Mouse (Mus musculus): ENCODE measurements at regions not wholly inside any gene's neighbourhood (a gene's known extent, or its start where the extent isn't known, plus 50 kb on each side); places are given as distances from the start of the nearest gene placed in this dataset.

- H3K36me3 ChIP-seq, result no peaks in the 10 kb centered on the region
- peaks cover 19% of the 10 kb centered on the region for H3K4me1 ChIP-seq (replicated peaks)
- no peak overlapping the region for H3K4me2 ChIP-seq
- ATAC-seq (ENCODE audit: insufficient number of reproducible peaks, insufficient read depth, low FRiP score, low TSS enrichment, low read depth), result no peak
- WGBS, result 38% methylated on average over 7 of the region's 7 CpGs
- H3K4me3 ChIP-seq (replicated peaks), result no peak overlapping the region
- peaks cover 23% of the 10 kb centered on the region for H3K27me3 ChIP-seq
- H3K27ac ChIP-seq, result no peak overlapping the region
- H3K9ac ChIP-seq (replicated peaks), result no peak overlapping the region
- H3K9me3 ChIP-seq, result no peaks in the 10 kb centered on the region
These were observed 106.1 kb upstream of the Unc5b start for GRCm38 (mm10) chr10:60937517-60937866.

- 13% methylated on average over 13 of the region's 13 CpGs for WGBS
- peaks cover 19% of the 10 kb centered on the region for H3K4me1 ChIP-seq (replicated peaks)
- H3K9ac ChIP-seq (replicated peaks), result no peak overlapping the region
- no peak for ATAC-seq (ENCODE audit: insufficient number of reproducible peaks, insufficient read depth, low FRiP score, low TSS enrichment, low read depth)
- H3K9me3 ChIP-seq, result no peaks in the 10 kb centered on the region
- H3K4me3 ChIP-seq (replicated peaks), result no peak overlapping the region
- peaks cover 23% of the 10 kb centered on the region for H3K27me3 ChIP-seq
- no peak overlapping the region for H3K4me2 ChIP-seq
- no peaks in the 10 kb centered on the region for H3K36me3 ChIP-seq
- no peak overlapping the region for H3K27ac ChIP-seq
These were observed 105.5 kb upstream of the Unc5b start for GRCm38 (mm10) chr10:60936659-60937516.

GRCm38 (mm10) chr10:60934297-60935286, 103.2 kb upstream of the Unc5b start:
- ATAC-seq (ENCODE audit: insufficient number of reproducible peaks, insufficient read depth, low FRiP score, low TSS enrichment, low read depth), result no peak
- H3K36me3 ChIP-seq, result no peaks in the 10 kb centered on the region
- H3K27ac ChIP-seq, result no peak overlapping the region
- no peak overlapping the region for H3K9ac ChIP-seq (replicated peaks)
- peaks cover 23% of the 10 kb centered on the region for H3K27me3 ChIP-seq
- peaks cover 19% of the 10 kb centered on the region for H3K4me1 ChIP-seq (replicated peaks)
- H3K4me3 ChIP-seq (replicated peaks), result no peak overlapping the region
- no peaks in the 10 kb centered on the region for H3K9me3 ChIP-seq
- H3K4me2 ChIP-seq, result no peak overlapping the region
- WGBS, result 46% methylated on average over 13 of the region's 13 CpGs

GRCm38 (mm10) chr10:60933891-60934290, 102.5 kb upstream of the Unc5b start:
- H3K4me3 ChIP-seq (replicated peaks), result no peak overlapping the region
- WGBS, result 15% methylated on average over 7 of the region's 7 CpGs
- no peaks in the 10 kb centered on the region for H3K9me3 ChIP-seq
- peaks cover 19% of the 10 kb centered on the region for H3K4me1 ChIP-seq (replicated peaks)
- H3K36me3 ChIP-seq, result no peaks in the 10 kb centered on the region
- H3K9ac ChIP-seq (replicated peaks), result no peak overlapping the region
- ATAC-seq (ENCODE audit: insufficient number of reproducible peaks, insufficient read depth, low FRiP score, low TSS enrichment, low read depth), result no peak
- no peak overlapping the region for H3K27ac ChIP-seq
- peaks cover 23% of the 10 kb centered on the region for H3K27me3 ChIP-seq
- H3K4me2 ChIP-seq, result no peak overlapping the region

- no peak for ATAC-seq (ENCODE audit: insufficient number of reproducible peaks, insufficient read depth, low FRiP score, low TSS enrichment, low read depth)
- Histone ChIP-seq H3K9me3 (no peaks in the 10 kb centered on the region), H3K4me1 (replicated peaks) (peaks cover 19% of the 10 kb centered on the region), H3K36me3 (no peaks in the 10 kb centered on the region), H3K27me3 (peaks cover 23% of the 10 kb centered on the region), H3K4me3 (replicated peaks) (no peak overlapping the region), H3K4me2 (no peak overlapping the region), H3K27ac (no peak overlapping the region), H3K9ac (replicated peaks) (no peak overlapping the region)
- WGBS, result 33% methylated on average over 3 of the region's 3 CpGs
These were observed 101.5 kb upstream of the Unc5b start for GRCm38 (mm10) chr10:60932855-60933254.

- Histone ChIP-seq H3K36me3 (no peaks in the 10 kb centered on the region), H3K27me3 (peaks cover 20% of the 10 kb centered on the region), H3K4me2 (no peak overlapping the region), H3K4me3 (replicated peaks) (no peak overlapping the region), H3K9ac (replicated peaks) (no peak overlapping the region), H3K27ac (no peak overlapping the region), H3K4me1 (replicated peaks) (peaks cover 17% of the 10 kb centered on the region), H3K9me3 (no peaks in the 10 kb centered on the region)
- WGBS, result 60% methylated on average over 22 of the region's 22 CpGs
- ATAC-seq (ENCODE audit: insufficient number of reproducible peaks, insufficient read depth, low FRiP score, low TSS enrichment, low read depth), result no peak
These were observed 100.6 kb upstream of the Unc5b start for GRCm38 (mm10) chr10:60931891-60932378.

GRCm38 (mm10) chr10:60928646-60929045, 97.3 kb upstream of the Unc5b start:
- Histone ChIP-seq H3K9me3 (no peaks in the 10 kb centered on the region), H3K4me3 (replicated peaks) (no peak overlapping the region), H3K27ac (no peak overlapping the region), H3K9ac (replicated peaks) (no peak overlapping the region), H3K27me3 (peaks cover 4% of the 10 kb centered on the region; the same call in 1 of the 2 replicates), H3K36me3 (no peaks in the 10 kb centered on the region), H3K4me2 (no peak overlapping the region), H3K4me1 (replicated peaks) (no peaks in the 10 kb centered on the region; the same call in 1 of the 2 replicates)
- ATAC-seq (ENCODE audit: insufficient number of reproducible peaks, insufficient read depth, low FRiP score, low TSS enrichment, low read depth), result no peak
- 81% methylated on average over 7 of the region's 7 CpGs for WGBS

- H3K27me3 ChIP-seq, result no peaks in the 10 kb centered on the region
- H3K27ac ChIP-seq, result no peak overlapping the region
- no peak for ATAC-seq (ENCODE audit: insufficient number of reproducible peaks, insufficient read depth, low FRiP score, low TSS enrichment, low read depth)
- no peak overlapping the region for H3K4me3 ChIP-seq (replicated peaks)
- H3K9me3 ChIP-seq, result no peaks in the 10 kb centered on the region
- no peak overlapping the region for H3K9ac ChIP-seq (replicated peaks)
- H3K36me3 ChIP-seq, result no peaks in the 10 kb centered on the region
- 75% methylated on average over 8 of the region's 8 CpGs for WGBS
- H3K4me2 ChIP-seq, result no peak overlapping the region
- no peaks in the 10 kb centered on the region; the same call in 1 of the 2 replicates for H3K4me1 ChIP-seq (replicated peaks)
These were observed 96.8 kb upstream of the Unc5b start for GRCm38 (mm10) chr10:60928164-60928563.

- H3K9me3 ChIP-seq, result no peaks in the 10 kb centered on the region
- no peaks in the 10 kb centered on the region for H3K27me3 ChIP-seq
- no peak overlapping the region for H3K4me3 ChIP-seq (replicated peaks)
- WGBS, result 88% methylated on average over 12 of the region's 12 CpGs
- H3K9ac ChIP-seq (replicated peaks), result no peak overlapping the region
- no peak overlapping the region for H3K4me2 ChIP-seq
- no peak overlapping the region for H3K27ac ChIP-seq
- no peaks in the 10 kb centered on the region; the same call in 1 of the 2 replicates for H3K4me1 ChIP-seq (replicated peaks)
- no peak for ATAC-seq (ENCODE audit: insufficient number of reproducible peaks, insufficient read depth, low FRiP score, low TSS enrichment, low read depth)
- no peaks in the 10 kb centered on the region for H3K36me3 ChIP-seq
These were observed 95.3 kb upstream of the Unc5b start for GRCm38 (mm10) chr10:60926632-60927031.

- 66% methylated on average over 2 of the region's 2 CpGs for WGBS
- H3K27ac ChIP-seq, result no peak overlapping the region
- no peaks in the 10 kb centered on the region for H3K27me3 ChIP-seq
- H3K4me2 ChIP-seq, result no peak overlapping the region
- no peak for ATAC-seq (ENCODE audit: insufficient number of reproducible peaks, insufficient read depth, low FRiP score, low TSS enrichment, low read depth)
- H3K36me3 ChIP-seq, result no peaks in the 10 kb centered on the region
- no peaks in the 10 kb centered on the region for H3K9me3 ChIP-seq
- H3K4me3 ChIP-seq (replicated peaks), result no peak overlapping the region
- no peaks in the 10 kb centered on the region; the same call in 1 of the 2 replicates for H3K4me1 ChIP-seq (replicated peaks)
- H3K9ac ChIP-seq (replicated peaks), result no peak overlapping the region
These were observed 94.3 kb upstream of the Unc5b start for GRCm38 (mm10) chr10:60925644-60926043.

GRCm38 (mm10) chr10:60925198-60925597, 93.8 kb upstream of the Unc5b start:
- no peaks in the 10 kb centered on the region for H3K9me3 ChIP-seq
- no peak overlapping the region for H3K4me2 ChIP-seq
- H3K27ac ChIP-seq, result no peak overlapping the region
- no peak for ATAC-seq (ENCODE audit: insufficient number of reproducible peaks, insufficient read depth, low FRiP score, low TSS enrichment, low read depth)
- H3K9ac ChIP-seq (replicated peaks), result no peak overlapping the region
- H3K36me3 ChIP-seq, result no peaks in the 10 kb centered on the region
- H3K27me3 ChIP-seq, result no peaks in the 10 kb centered on the region
- H3K4me3 ChIP-seq (replicated peaks), result no peak overlapping the region
- no peaks in the 10 kb centered on the region; the same call in 1 of the 2 replicates for H3K4me1 ChIP-seq (replicated peaks)
- WGBS, result 37% methylated on average over 2 of the region's 2 CpGs
